23 mouse cellular contexts compared by ENCODE assay signal in genomic region chr5:67408391-67408790, GRCm38 (mm10). TPM values are rescaled to one million over a fixed set of nuclear protein-coding genes. Genes with fewer than 3 reads are reported as not detected.
A peak's percentile ranks its signal among the peaks of the same experiment; 100 is the strongest.
DNase-seq lines count a peak whose midpoint lies in the region; ATAC-seq and TF ChIP-seq lines count a peak whose summit lies in the region.
"Had no signal": no experiment of that assay in that cellular context is flagged by ENCODE, and none has a peak within 500 bp of the region (broad histone marks: within the 10 kb centered on the region; RNA-seq: fewer than 3 reads in every experiment).

No protein-coding gene starts in this region.

- 60% methylated on average over 6 of the region's 6 CpGs for WGBS in heart, embryonic 10.5 days
- WGBS in heart, embryonic 14.5 days, result 51% methylated on average over 6 of the region's 6 CpGs
- WGBS in intestine, embryonic 16.5 days, result 76% methylated on average over 6 of the region's 6 CpGs
- 78% methylated on average over 6 of the region's 6 CpGs for WGBS in intestine, embryonic 15.5 days

- peaks cover 43% of the 10 kb centered on the region for H3K36me3 ChIP-seq in heart, embryonic 10.5 days
- H3K36me3 ChIP-seq in heart, embryonic 14.5 days (ENCODE audit: control insufficient read depth, insufficient read depth, low read length), result peaks cover 30% of the 10 kb centered on the region
- H3K36me3 ChIP-seq in intestine, embryonic 16.5 days (ENCODE audit: control insufficient read depth, insufficient read depth, low read length), result no peaks in the 10 kb centered on the region
- no peaks in the 10 kb centered on the region for H3K36me3 ChIP-seq in intestine, embryonic 15.5 days
- H3K36me3 ChIP-seq: embryonic facial prominence, embryonic 15.5 days; G1E had no signal

- no peaks in the 10 kb centered on the region for H3K9me3 ChIP-seq in heart, embryonic 10.5 days
- no peaks in the 10 kb centered on the region for H3K9me3 ChIP-seq in heart, embryonic 14.5 days (ENCODE audit: control insufficient read depth, low read length)
- H3K9me3 ChIP-seq in intestine, embryonic 16.5 days (ENCODE audit: control insufficient read depth, low read length), result no peaks in the 10 kb centered on the region
- H3K9me3 ChIP-seq in intestine, embryonic 15.5 days, result no peaks in the 10 kb centered on the region
- H3K9me3 ChIP-seq: embryonic facial prominence, embryonic 15.5 days; forebrain, embryonic 10.5 days; G1E; hindbrain, embryonic 15.5 days had no signal

- no peak overlapping the region for H3K4me3 ChIP-seq in heart, embryonic 10.5 days
- H3K4me3 ChIP-seq in heart, embryonic 14.5 days (ENCODE audit: control insufficient read depth in 1 of 2, insufficient read depth in 1 of 2, low read depth in 1 of 2, low read length in 2 of 2), result no peak overlapping the region
- H3K4me3 ChIP-seq in intestine, embryonic 16.5 days (ENCODE audit: low read length), result no peak overlapping the region
- H3K4me3 ChIP-seq in intestine, embryonic 15.5 days (replicated peaks), result no peak overlapping the region
- H3K4me3 ChIP-seq in gastrocnemius, adult 2 months, result no peak overlapping the region
- H3K4me3 ChIP-seq: embryonic facial prominence, embryonic 15.5 days; erythroblast, embryonic 14.5 days; forebrain, embryonic 10.5 days; hindbrain, embryonic 15.5 days had no signal

- TF ChIP-seq CTCF in gastrocnemius, adult 2 months (IDR thresholded peaks at IDR 0.05), result no peak

- no peak overlapping the region for H3K4me2 ChIP-seq in heart, embryonic 14.5 days (ENCODE audit: low read length)
- H3K4me2 ChIP-seq in intestine, embryonic 16.5 days (ENCODE audit: low read depth, low read length), result no peak overlapping the region
- no peak overlapping the region for H3K4me2 ChIP-seq in intestine, embryonic 15.5 days (replicated peaks)
- H3K4me2 ChIP-seq: embryonic facial prominence, embryonic 15.5 days; hindbrain, embryonic 15.5 days had no signal

- peak overlapping the region; percentile 85 for H3K27ac ChIP-seq in heart, embryonic 10.5 days
- peak overlapping the region; percentile 34 to 67 for H3K27ac ChIP-seq in heart, embryonic 14.5 days (replicated peaks in 1 of 2; ENCODE audit: control insufficient read depth in 1 of 2, insufficient read depth in 1 of 2, low read depth in 2 of 2, low read length in 2 of 2)
- peak overlapping the region; percentile 12; the same call in 1 of the 2 replicates for H3K27ac ChIP-seq in intestine, embryonic 16.5 days (ENCODE audit: low read length)
- H3K27ac ChIP-seq in intestine, embryonic 15.5 days, result no peak overlapping the region
- H3K27ac ChIP-seq in gastrocnemius, adult 2 months, result no peak overlapping the region
- H3K27ac ChIP-seq: embryonic facial prominence, embryonic 15.5 days; forebrain, embryonic 10.5 days; hindbrain, embryonic 15.5 days had no signal

- intact Hi-C loops in heart, postnatal 36 days (cut with DNase I), result no loop called here
- intact Hi-C loops in gastrocnemius, adult 2 months (cut with DNase I), result no loop called here

- peaks cover 45% of the 10 kb centered on the region for H3K4me1 ChIP-seq in heart, embryonic 10.5 days
- peaks cover 28 to 40% of the 10 kb centered on the region in 2 experiments for H3K4me1 ChIP-seq in heart, embryonic 14.5 days (ENCODE audit: control insufficient read depth in 2 of 2, insufficient read depth in 2 of 2, low read length in 2 of 2)
- peaks cover 6% of the 10 kb centered on the region for H3K4me1 ChIP-seq in intestine, embryonic 16.5 days (ENCODE audit: control insufficient read depth, insufficient read depth, low read length)
- H3K4me1 ChIP-seq in intestine, embryonic 15.5 days (replicated peaks), result 0 out of 2 replicates have a peak, but pooled peaks cover 4% of the 10 kb centered on the region
- H3K4me1 ChIP-seq: embryonic facial prominence, embryonic 15.5 days; forebrain, embryonic 10.5 days; hindbrain, embryonic 15.5 days had no signal

- H3K9ac ChIP-seq in heart, embryonic 14.5 days (ENCODE audit: low read length), result 0 out of 2 replicates have a peak overlapping the region, but pooled peaks have one; percentile 6
- H3K9ac ChIP-seq in intestine, embryonic 16.5 days (ENCODE audit: low read depth, low read length), result no peak overlapping the region
- no peak overlapping the region for H3K9ac ChIP-seq in intestine, embryonic 15.5 days
- H3K9ac ChIP-seq: embryonic facial prominence, embryonic 15.5 days; hindbrain, embryonic 15.5 days had no signal

- no peaks in the 10 kb centered on the region for H3K27me3 ChIP-seq in heart, embryonic 10.5 days (ENCODE audit: insufficient read depth, poor library complexity, severe bottlenecking)
- no peaks in the 10 kb centered on the region for H3K27me3 ChIP-seq in heart, embryonic 14.5 days (ENCODE audit: control insufficient read depth, insufficient read depth, low read length)
- no peaks in the 10 kb centered on the region for H3K27me3 ChIP-seq in intestine, embryonic 16.5 days (replicated peaks; ENCODE audit: control insufficient read depth, insufficient read depth, low read length)
- H3K27me3 ChIP-seq in intestine, embryonic 15.5 days (replicated peaks), result no peaks in the 10 kb centered on the region
- H3K27me3 ChIP-seq: embryonic facial prominence, embryonic 15.5 days; hindbrain, embryonic 15.5 days had no signal

- no peak; the same call in 1 of the 2 replicates for ATAC-seq in heart, embryonic 14.5 days (ENCODE audit: insufficient number of reproducible peaks, insufficient read depth, low FRiP score, low read depth)
- peak; percentile 47 for ATAC-seq in intestine, embryonic 16.5 days
- ATAC-seq in intestine, embryonic 15.5 days, result no peak
- ATAC-seq: CD4-positive, CD25-positive, alpha-beta regulatory T cell, adult 4 months; forebrain, embryonic 14.5 days had no signal

- no peak for DNase-seq in heart, embryonic 10.5 days (ENCODE audit: low spot score)
- DNase-seq in heart, postnatal 36 days, result no peak
- DNase-seq in heart, adult 9 months (ENCODE audit: low spot score in 2 of 2), result no peak
- peak; percentile 8 for DNase-seq in NIH3T3 (ENCODE audit: low read depth)
- no peak for DNase-seq in gastrocnemius, adult 2 months
- DNase-seq: B cell, adult 2 months; cerebellum, adult 11 months; cerebellum, adult 8-10 months; cerebellum, postnatal 14 days; embryo, embryonic 11 days; gastrocnemius, postnatal 36 days; heart, adult 11 months; kidney, adult 18-20 months had no signal

RNA-seq across cellular contexts. Expression of gene Bend4, which starts 19.7 kb away (rescaled TPM):
- 23.5 and 24.0 TPM in 2 replicates for polyA plus RNA-seq in heart, embryonic 10.5 days (2016; fragmentation: Nextera tagmentation; extraction: Ambion mirVana)
- total RNA-seq in heart, postnatal 36 days (2021), result 1 to 10 TPM; 1.6 to 3.3 TPM
- 18.9 and 20.5 TPM in 2 replicates for polyA plus RNA-seq in heart, embryonic 14.5 days (2014; fragmentation: Nextera tagmentation; extraction: Ambion mirVana)
- 3.0 and 4.0 TPM in 2 replicates for polyA plus RNA-seq in intestine, embryonic 16.5 days (2015; fragmentation: Nextera tagmentation; extraction: Ambion mirVana)
- 3.5 and 3.7 TPM in 2 replicates for polyA plus RNA-seq in intestine, embryonic 15.5 days (2015; fragmentation: Nextera tagmentation; extraction: Ambion mirVana)
- total RNA-seq in gastrocnemius, adult 2 months (2021), result under 1 TPM; 0.26 to 0.39 TPM

Comparison
In these comparisons a context has a peak if more than half of its experiments do, and no peak if none do; other contexts are left out.
1. H3K27ac ChIP-seq: peak in heart, embryonic 10.5 days (single experiment), heart, embryonic 14.5 days (2 of 2) and intestine, embryonic 16.5 days (single experiment); none in intestine, embryonic 15.5 days (single experiment) and gastrocnemius, adult 2 months (single experiment).